Mouse (Mus musculus) erythroblast, embryonic 14.5 days (primary cell): ENCODE measurements around the gene Iqce.

Source experiments
- GATA1 ChIP-seq: IDR thresholded peaks from 2 replicates; pipeline ENCODE4 v1.6.1; 2012; ENCODE audit warnings: low read length, inconsistent platforms, mixed read lengths
- TAL1 ChIP-seq: IDR thresholded peaks from 3 replicates; pipeline ENCODE4 v1.6.1; 2012; ENCODE audit warnings: low read length, inconsistent platforms, mixed read lengths

DNA sequence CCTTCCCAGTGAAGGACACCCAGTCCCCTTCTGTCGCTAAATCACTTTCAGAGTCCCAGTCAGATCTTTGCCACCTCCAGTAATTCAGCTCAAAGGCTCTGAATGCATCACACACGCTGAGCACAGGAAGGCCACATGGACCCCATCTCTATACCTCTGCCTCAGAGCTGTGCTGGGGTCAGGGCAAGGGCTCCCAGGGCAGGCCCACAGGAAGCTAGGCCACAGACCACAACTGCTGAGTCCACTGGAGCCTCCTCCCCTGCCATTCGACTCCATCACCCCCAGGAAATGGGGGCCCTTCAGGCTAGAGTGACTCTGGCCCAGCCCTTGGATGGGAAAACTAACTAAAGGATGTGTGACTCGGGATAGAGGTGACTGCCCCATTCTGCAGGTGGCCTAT is 78.4 kb downstream of the Iqce start:
- TF ChIP-seq GATA1: no peak
- TF ChIP-seq TAL1: no peak
